ENCODE assay signal across 9 mouse cellular contexts in genomic region chr17:26576833-26577232, GRCm38 (mm10). TPM values are rescaled to one million over a fixed set of nuclear protein-coding genes. Genes with fewer than 3 reads are reported as not detected.
DNase-seq lines count a peak whose midpoint lies in the region; ATAC-seq and TF ChIP-seq lines count a peak whose summit lies in the region.
"Had no signal": no experiment of that assay in that cellular context is flagged by ENCODE, and none has a peak within 500 bp of the region (broad histone marks: within the 10 kb centered on the region; RNA-seq: fewer than 3 reads in every experiment).

No protein-coding gene starts in this region.

- no peaks in the 10 kb centered on the region for H3K27me3 ChIP-seq in liver, adult 2 months (ENCODE audit: control insufficient read depth, insufficient read depth, low read length)
- H3K27me3 ChIP-seq in liver, postnatal 0 days (ENCODE audit: insufficient read depth, low read length): no peaks in the 10 kb centered on the region
- no peaks in the 10 kb centered on the region for H3K27me3 ChIP-seq in heart, embryonic 15.5 days
- H3K27me3 ChIP-seq: midbrain, embryonic 12.5 days had no signal

- no peaks in the 10 kb centered on the region for H3K9me3 ChIP-seq in liver, postnatal 0 days (ENCODE audit: low read length)
- H3K9me3 ChIP-seq in heart, embryonic 15.5 days (replicated peaks): no peaks in the 10 kb centered on the region
- H3K9me3 ChIP-seq: midbrain, embryonic 12.5 days had no signal

- no peak overlapping the region for H3K4me3 ChIP-seq in liver, adult 2 months (ENCODE audit: insufficient read depth, low read depth, low read length)
- H3K4me3 ChIP-seq in liver, postnatal 0 days (ENCODE audit: low read depth, low read length): no peak overlapping the region
- H3K4me3 ChIP-seq in heart, embryonic 15.5 days: no peak overlapping the region
- H3K4me3 ChIP-seq: midbrain, embryonic 12.5 days had no signal

- H3K36me3 ChIP-seq in liver, adult 2 months (ENCODE audit: control insufficient read depth, insufficient read depth, low read length): no peaks in the 10 kb centered on the region
- H3K36me3 ChIP-seq in liver, postnatal 0 days (replicated peaks; ENCODE audit: insufficient read depth, low read length): 0 out of 2 replicates have a peak, but pooled peaks cover 3% of the 10 kb centered on the region
- 0 out of 2 replicates have a peak, but pooled peaks cover 4% of the 10 kb centered on the region for H3K36me3 ChIP-seq in heart, embryonic 15.5 days

- no peak for ATAC-seq in liver, postnatal 0 days
- no peak for ATAC-seq in heart, embryonic 15.5 days (replicated peaks; ENCODE audit: insufficient number of reproducible peaks, insufficient read depth, low FRiP score, low read depth)

- peak; percentile 61 for DNase-seq in liver, adult 2 months (ENCODE audit: extremely low read depth, low read depth, low spot score)
- no peak for DNase-seq in liver, postnatal 0 days
- DNase-seq in gastrocnemius, adult 8-10 months (ENCODE audit: low spot score in 2 of 2): peak; percentile 64 to 80
- DNase-seq in skeletal muscle tissue, adult 2 months (ENCODE audit: low read depth, low spot score): peak; percentile 90
- no peak for DNase-seq in right cerebral cortex, postnatal 10 days (ENCODE audit: low spot score in 2 of 2)
- no peak for DNase-seq in right cerebral cortex, postnatal 36 days (ENCODE audit: low spot score in 2 of 2)
- DNase-seq: cerebellum, adult 11 months had no signal

- H3K79me2 ChIP-seq in liver, adult 2 months (ENCODE audit: control insufficient read depth, insufficient read depth, low read length): peaks cover 44% of the 10 kb centered on the region

- H3K27ac ChIP-seq in liver, adult 2 months (replicated peaks; ENCODE audit: insufficient read depth, low read depth, low read length): no peak overlapping the region
- H3K27ac ChIP-seq in liver, postnatal 0 days (ENCODE audit: low read depth): no peak overlapping the region
- H3K27ac ChIP-seq in heart, embryonic 15.5 days: peak overlapping the region; percentile 41
- H3K27ac ChIP-seq: midbrain, embryonic 12.5 days had no signal

- TF ChIP-seq CTCF in liver, adult 2 months (IDR thresholded peaks at IDR 0.05; ENCODE audit: low read depth, low read length): no peak
- no peak for TF ChIP-seq CTCF in liver, postnatal 0 days (IDR thresholded peaks at IDR 0.05; ENCODE audit: low read depth)

- H3K4me2 ChIP-seq in liver, postnatal 0 days (ENCODE audit: low read depth, low read length): no peak overlapping the region
- no peak overlapping the region for H3K4me2 ChIP-seq in heart, embryonic 15.5 days
- H3K4me2 ChIP-seq: midbrain, embryonic 12.5 days had no signal

- H3K4me1 ChIP-seq in liver, adult 2 months (ENCODE audit: control insufficient read depth, insufficient read depth, low read length): peaks cover 26% of the 10 kb centered on the region
- H3K4me1 ChIP-seq in liver, postnatal 0 days (ENCODE audit: insufficient read depth): peaks cover 11% of the 10 kb centered on the region
- peaks cover 85% of the 10 kb centered on the region for H3K4me1 ChIP-seq in heart, embryonic 15.5 days (replicated peaks)
- H3K4me1 ChIP-seq: midbrain, embryonic 12.5 days had no signal

- no peak for TF ChIP-seq EP300 in liver, postnatal 0 days (IDR thresholded peaks at IDR 0.05; ENCODE audit: low read depth)

- H3K9ac ChIP-seq in liver, adult 2 months (ENCODE audit: low read depth, low read length): no peak overlapping the region
- no peak overlapping the region for H3K9ac ChIP-seq in liver, postnatal 0 days (replicated peaks)
- H3K9ac ChIP-seq in heart, embryonic 15.5 days: no peak overlapping the region
- H3K9ac ChIP-seq: midbrain, embryonic 12.5 days had no signal

- no peak for TF ChIP-seq POLR2A in liver, adult 2 months (IDR thresholded peaks at IDR 0.05; ENCODE audit: extremely low read depth, insufficient read depth, low read length)

- WGBS in liver, adult 2 months: 42% methylated on average over 7 of the region's 7 CpGs
- WGBS in liver, postnatal 0 days (ENCODE audit: insufficient replicate concordance): 76% methylated on average over 7 of the region's 7 CpGs
- 47% methylated on average over 7 of the region's 7 CpGs for WGBS in heart, embryonic 15.5 days

RNA-seq across cellular contexts. Expression of gene Dusp1, which starts 14.9 kb away (rescaled TPM):
- total RNA-seq in liver, adult 2 months (2014; rRNA removed): 10.5 and 10.7 TPM in 2 replicates
- polyA plus RNA-seq in liver, adult 2 months (2012; rRNA removed): 22.2 and 40.0 TPM in 2 replicates
- 13.4 and 14.2 TPM in 2 replicates for polyA plus RNA-seq in liver, postnatal 0 days (2015; fragmentation: Nextera tagmentation; extraction: Ambion mirVana)
- 10 to 100 TPM; 49.6 to 99.2 (median 59.4) TPM for total RNA-seq in gastrocnemius, adult 8-10 months (2022)
- 30.8 and 38.1 TPM in 2 replicates for polyA plus RNA-seq in heart, embryonic 15.5 days (2015; fragmentation: Nextera tagmentation; extraction: Ambion mirVana)

RNA-seq across cellular contexts. Expression of gene Ergic1, which starts 15.5 kb away (rescaled TPM):
- 30.7 and 34.6 TPM in 2 replicates for total RNA-seq in liver, adult 2 months (2014; rRNA removed)
- 93.3 and 106 TPM in 2 replicates for polyA plus RNA-seq in liver, adult 2 months (2012; rRNA removed)
- polyA plus RNA-seq in liver, postnatal 0 days (2015; fragmentation: Nextera tagmentation; extraction: Ambion mirVana): 34.4 and 35.0 TPM in 2 replicates
- total RNA-seq in gastrocnemius, adult 8-10 months (2022): 10 to 100 TPM; 42.1 to 62.2 (median 50.9) TPM
- 75.0 and 92.0 TPM in 2 replicates for polyA plus RNA-seq in heart, embryonic 15.5 days (2015; fragmentation: Nextera tagmentation; extraction: Ambion mirVana)

Comparison
In these comparisons a context has a peak if more than half of its experiments do, and no peak if none do; other contexts are left out.
1. DNase-seq: peak in liver, adult 2 months (single experiment), gastrocnemius, adult 8-10 months (2 of 2) and skeletal muscle tissue, adult 2 months (single experiment); none in liver, postnatal 0 days (single experiment), right cerebral cortex, postnatal 10 days (0 of 2) and right cerebral cortex, postnatal 36 days (0 of 2).